Mouse (Mus musculus) kidney, adult 2 months (tissue): ENCODE data around the gene Arl8a. TPM values are rescaled to one million over a fixed set of nuclear protein-coding genes. Genes with fewer than 3 reads are reported as not detected.

Experiments used
- DNase-seq: peaks from one replicate; pipeline ENCODE4 v3.0.0; 2021
- H3K27ac ChIP-seq: fragments of 200-500 bp; 2 replicates; pipeline ENCODE4 v1.5.1; 2012; ENCODE audit warnings: low read depth, low read length, control low read depth, inconsistent platforms; ENCODE audit not compliant: insufficient read depth
- H3K27me3 ChIP-seq: fragments of 200-500 bp; replicated peaks from 2 replicates; pipeline ENCODE4 v1.6.1; 2012; ENCODE audit warnings: mild to moderate bottlenecking, moderate library complexity, low read length, inconsistent platforms; ENCODE audit not compliant: control insufficient read depth, insufficient read depth
- H3K36me3 ChIP-seq: fragments of 200-500 bp; 2 replicates; pipeline ENCODE4 v1.6.1; 2012; ENCODE audit warnings: mild to moderate bottlenecking, moderate library complexity, low read length, inconsistent platforms; ENCODE audit not compliant: control insufficient read depth, insufficient read depth
- H3K4me1 ChIP-seq: fragments of 200-500 bp; 2 replicates; pipeline ENCODE4 v1.6.1; 2011; ENCODE audit warnings: low read length; ENCODE audit not compliant: control insufficient read depth, insufficient read depth
- H3K4me3 ChIP-seq: fragments of 200-500 bp; 2 replicates; pipeline ENCODE4 v1.5.1; 2011; ENCODE audit warnings: mild to moderate bottlenecking, low read depth, low read length, control low read depth; ENCODE audit not compliant: insufficient read depth
- CTCF ChIP-seq: fragments of 200-500 bp; conservative IDR thresholded peaks from 2 replicates; pipeline ENCODE4 v1.5.1; 2011; ENCODE audit warnings: low read depth, mild to moderate bottlenecking, control low read depth, low read length, moderate library complexity, mixed read lengths; ENCODE audit not compliant: insufficient read depth, insufficient read length
- POLR2A ChIP-seq: fragments of 200-500 bp; IDR thresholded peaks from one replicate; pipeline ENCODE4 v1.6.1; 2011; ENCODE audit warnings: low read depth, low read length, control low read depth
- WGBS: fragments of 180-500 bp; shearing (Covaris S2); methylation state at CpG from one replicate; pipeline ENCODE4 v1.1.7; 2018; 5-methylcytosine and 5-hydroxymethylcytosine counted together
- polyA plus RNA-seq: library from polyadenylated mRNA; depleted of rRNA; stranded (reverse); fragments of >200 nt; gene quantifications from 2 replicates; pipeline ENCODE4 v1.2.3, GENCODE M21; 2012

Gene Arl8a
- polyA plus RNA-seq, 1 experiment = 107 TPM

DNA sequence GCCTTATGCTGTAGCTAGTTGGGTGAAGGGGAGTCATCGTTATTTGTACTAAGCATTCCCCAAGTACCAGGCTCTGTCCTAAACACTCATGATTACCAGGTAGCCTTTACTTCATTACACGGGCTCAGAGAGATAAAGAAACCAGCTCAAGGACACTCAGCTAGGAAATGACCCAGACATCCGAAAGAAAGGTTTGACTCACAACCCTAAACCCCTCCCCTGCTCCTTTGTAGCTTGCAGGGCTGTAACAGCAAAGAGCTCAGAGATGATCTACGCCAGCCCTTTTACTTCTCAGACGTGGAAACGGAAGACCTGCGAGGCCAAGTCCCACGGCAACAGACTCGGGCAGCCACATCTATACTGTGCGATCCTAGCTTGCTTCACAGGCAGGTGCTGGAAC lies 23.7 kb downstream of the Arl8a start:
- peak overlapping the region; percentile 43 for H3K27ac ChIP-seq
- 61% methylated on average over 10 of the region's 10 CpGs for WGBS
- DNase-seq = no peak
- no peak overlapping the region for H3K4me3 ChIP-seq
- H3K4me1 ChIP-seq = peaks cover 14% of the 10 kb centered on the region; the same call in 1 of the 2 replicates
- TF ChIP-seq POLR2A = no peak
- TF ChIP-seq CTCF = no peak
- no peaks in the 10 kb centered on the region for H3K27me3 ChIP-seq
- H3K36me3 ChIP-seq = no peaks in the 10 kb centered on the region

DNA sequence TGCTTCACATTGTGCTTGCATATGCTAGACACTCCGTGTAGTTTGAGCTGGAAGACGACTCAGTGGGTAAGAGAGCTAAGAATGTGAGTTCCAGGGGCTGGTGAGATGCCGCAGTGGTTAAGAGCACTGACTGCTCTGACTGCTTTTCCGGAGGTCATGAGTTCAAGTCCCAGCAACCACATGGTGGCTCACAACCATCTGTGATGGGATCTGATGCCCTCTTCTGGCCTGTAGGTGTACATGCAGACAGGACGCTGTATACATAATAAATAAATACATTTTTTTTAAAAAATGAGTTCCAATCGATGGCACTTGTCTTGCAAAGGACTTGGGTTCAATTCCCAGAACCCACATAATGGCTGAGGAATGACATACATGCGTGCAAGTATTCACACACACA lies 24.6 kb downstream of the Arl8a start:
- Histone ChIP-seq H3K4me1 (peaks cover 14% of the 10 kb centered on the region; the same call in 1 of the 2 replicates), H3K27me3 (no peaks in the 10 kb centered on the region), H3K27ac (no peak overlapping the region), H3K36me3 (no peaks in the 10 kb centered on the region), H3K4me3 (no peak overlapping the region)
- no peak for DNase-seq
- TF ChIP-seq CTCF (peak; percentile 37), POLR2A (no peak)
- 81% methylated on average over 7 of the region's 7 CpGs for WGBS

DNA sequence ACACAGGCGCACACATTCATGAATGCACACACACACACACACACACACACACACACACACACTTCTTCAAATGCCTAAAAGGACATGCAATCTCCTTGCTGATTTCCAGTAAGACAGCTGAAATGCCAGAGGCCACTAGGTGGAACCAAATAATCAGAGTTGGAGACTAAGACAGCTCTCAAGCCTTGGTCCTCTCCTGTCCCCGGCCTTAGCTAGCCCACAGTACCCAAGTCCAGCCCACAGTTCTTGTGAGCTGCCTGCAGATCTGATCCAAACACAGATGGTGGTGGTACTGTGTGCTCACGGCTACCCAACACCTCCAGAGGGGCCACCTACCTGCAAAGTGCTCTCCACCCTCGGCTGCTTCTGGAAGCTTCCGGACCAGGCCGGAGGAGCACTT lies 25.4 kb downstream of the Arl8a start:
- H3K27ac ChIP-seq = no peak overlapping the region
- WGBS = 43% methylated on average over 6 of the region's 6 CpGs
- DNase-seq = peak; percentile 90
- no peak overlapping the region for H3K4me3 ChIP-seq
- H3K4me1 ChIP-seq = peaks cover 14% of the 10 kb centered on the region; the same call in 1 of the 2 replicates
- peak; percentile 71 for TF ChIP-seq CTCF
- TF ChIP-seq POLR2A = no peak
- H3K27me3 ChIP-seq = no peaks in the 10 kb centered on the region
- H3K36me3 ChIP-seq = no peaks in the 10 kb centered on the region

DNA sequence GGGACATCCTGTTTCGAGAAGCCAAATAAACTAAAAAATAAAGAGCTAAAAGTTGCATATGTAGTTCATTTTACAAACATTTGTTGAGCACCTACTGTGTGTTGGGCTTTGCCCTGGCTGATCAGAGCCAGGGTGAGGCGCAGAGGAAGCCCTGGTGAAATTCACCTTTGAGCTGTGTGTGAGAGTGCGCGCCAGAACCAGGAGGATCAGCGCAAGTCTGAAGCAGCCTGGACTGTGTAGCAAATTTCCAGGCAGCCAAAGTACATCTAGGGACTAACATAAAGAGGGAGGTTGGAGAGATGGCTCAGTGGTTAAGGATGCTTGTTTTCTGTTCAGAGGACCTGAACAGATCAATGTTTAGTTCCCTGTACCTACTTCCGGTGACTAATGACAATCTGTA lies 26.7 kb downstream of the Arl8a start:
- TF ChIP-seq CTCF = no peak
- no peak for TF ChIP-seq POLR2A

DNA sequence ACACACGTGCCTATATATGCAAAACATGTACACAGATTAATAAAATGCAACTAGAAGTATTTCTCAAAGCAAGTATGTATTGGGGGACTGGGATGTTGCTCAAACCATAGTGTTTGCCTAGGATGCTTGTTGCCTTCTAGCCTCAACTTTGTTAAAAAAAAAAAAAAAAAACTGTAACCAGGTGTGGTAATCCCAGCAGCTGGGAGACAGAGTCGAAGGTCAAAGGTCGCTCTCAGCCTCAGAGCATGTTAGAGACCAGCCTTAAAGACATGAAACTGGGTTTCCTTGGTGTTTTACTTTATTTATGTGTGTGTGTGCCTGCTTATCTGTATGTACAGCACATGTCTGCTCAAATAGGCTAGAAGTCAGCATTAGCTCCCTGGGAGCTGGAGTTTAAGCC lies 28.6 kb downstream of the Arl8a start:
- H3K4me1 ChIP-seq = peaks cover 14% of the 10 kb centered on the region
- no peak overlapping the region for H3K4me3 ChIP-seq
- H3K36me3 ChIP-seq = no peaks in the 10 kb centered on the region
- no peak overlapping the region for H3K27ac ChIP-seq
- 65% methylated on average over 3 of the region's 3 CpGs for WGBS
- peak; percentile 67 for DNase-seq
- TF ChIP-seq CTCF (no peak), POLR2A (no peak)
- H3K27me3 ChIP-seq = no peaks in the 10 kb centered on the region

More for the DNA sequence above, 26.7 kb downstream of the Arl8a start:
- Histone ChIP-seq H3K4me3 (no peak overlapping the region), H3K27ac (no peak overlapping the region), H3K4me1 (peaks cover 14% of the 10 kb centered on the region; the same call in 1 of the 2 replicates), H3K27me3 (no peaks in the 10 kb centered on the region), H3K36me3 (no peaks in the 10 kb centered on the region)
- peak; percentile 67 for DNase-seq
- 74% methylated on average over 6 of the region's 6 CpGs for WGBS

DNA sequence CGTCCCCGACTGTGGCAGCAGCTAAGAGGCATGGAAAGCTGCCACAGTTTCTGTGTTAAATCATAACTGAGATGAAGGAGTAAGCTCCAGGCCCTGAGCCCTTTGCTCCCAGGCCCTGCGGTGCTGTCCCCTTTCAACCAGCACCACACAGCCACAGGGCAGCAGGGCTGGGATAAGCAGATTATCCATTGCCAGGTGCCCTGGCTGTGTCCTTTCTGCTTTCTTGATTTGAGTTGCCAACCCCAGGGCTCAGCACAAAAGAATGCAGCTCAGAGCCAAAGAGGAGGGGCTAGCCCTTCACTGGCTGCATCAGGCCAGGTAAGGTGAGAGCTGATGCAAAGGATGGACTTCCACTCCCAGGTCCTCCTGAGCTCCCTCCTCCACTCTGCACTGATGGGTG lies 31.1 kb downstream of the Arl8a start:
- H3K27ac ChIP-seq = peak overlapping the region; percentile 63
- peaks cover 23% of the 10 kb centered on the region for H3K4me1 ChIP-seq
- peak; percentile 96 for DNase-seq
- no peaks in the 10 kb centered on the region for H3K27me3 ChIP-seq
- no peaks in the 10 kb centered on the region for H3K36me3 ChIP-seq
- WGBS = 39% methylated on average over 3 of the region's 3 CpGs
- no peak overlapping the region for H3K4me3 ChIP-seq
- TF ChIP-seq POLR2A (no peak), CTCF (no peak)

DNA sequence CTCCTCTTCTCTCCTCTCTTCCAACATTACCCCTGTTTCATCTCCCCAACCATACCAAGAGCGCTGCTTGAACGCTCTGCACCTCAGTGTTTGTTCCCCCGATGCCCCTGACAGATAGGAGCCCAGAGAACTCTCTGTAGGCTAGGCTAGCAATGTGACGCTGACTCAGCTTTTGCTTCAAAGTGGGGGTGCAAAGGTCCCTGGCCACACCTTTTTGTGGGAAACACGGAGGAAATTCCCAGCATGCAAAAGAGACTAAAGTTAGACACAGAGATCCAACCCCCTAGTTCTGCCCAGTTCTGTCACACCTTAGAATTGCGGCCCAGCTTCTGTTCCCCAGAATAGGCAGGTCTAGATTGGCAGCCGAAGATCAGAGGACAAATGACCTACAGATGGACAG lies 32.2 kb downstream of the Arl8a start:
- H3K27ac ChIP-seq = peak overlapping the region; percentile 39; the same call in 1 of the 2 replicates
- peak; percentile 78 for DNase-seq
- WGBS = 59% methylated on average over 7 of the region's 7 CpGs
- H3K36me3 ChIP-seq = no peaks in the 10 kb centered on the region
- no peak overlapping the region for H3K4me3 ChIP-seq
- peaks cover 23% of the 10 kb centered on the region for H3K4me1 ChIP-seq
- no peaks in the 10 kb centered on the region for H3K27me3 ChIP-seq
- TF ChIP-seq CTCF = no peak
- TF ChIP-seq POLR2A = no peak
